ENCODE assay signal across 18 mouse cellular contexts in genomic region chr6:122883603-122884002, GRCm38 (mm10). TPM values are rescaled to one million over a fixed set of nuclear protein-coding genes. Genes with fewer than 3 reads are reported as not detected.
"Had no signal": no experiment of that assay in that cellular context is flagged by ENCODE, and none has a peak within 500 bp of the region (broad histone marks: within the 10 kb centered on the region; RNA-seq: fewer than 3 reads in every experiment).

No protein-coding gene starts in this region.

- H3K9ac ChIP-seq: lung, embryonic 15.5 days; midbrain, embryonic 13.5 days; midbrain, embryonic 15.5 days; neural tube, embryonic 12.5 days; stomach, embryonic 15.5 days had no signal

- H3K4me1 ChIP-seq: lung, embryonic 15.5 days; midbrain, embryonic 13.5 days; midbrain, embryonic 15.5 days; stomach, embryonic 15.5 days had no signal

- H3K4me2 ChIP-seq: lung, embryonic 15.5 days; midbrain, embryonic 11.5 days; midbrain, embryonic 13.5 days; midbrain, embryonic 15.5 days; neural tube, embryonic 12.5 days; stomach, embryonic 15.5 days had no signal

- H3K27ac ChIP-seq: lung, embryonic 15.5 days; macrophage; midbrain, embryonic 13.5 days; midbrain, embryonic 15.5 days; neural tube, embryonic 12.5 days; stomach, embryonic 15.5 days; stomach, postnatal 0 days had no signal

- H3K27me3 ChIP-seq: lung, embryonic 15.5 days; megakaryocyte, embryonic 14.5 days; midbrain, embryonic 13.5 days; midbrain, embryonic 15.5 days; neural tube, embryonic 12.5 days; stomach, embryonic 15.5 days had no signal

- DNase-seq: lung, adult 2 months; lung, postnatal 14 days; lung, postnatal 36 days; right cerebral cortex, postnatal 14 days; thymus, adult 2 months; thymus, postnatal 25 days; thymus, postnatal 4 days had no signal

- ATAC-seq: lung, postnatal 0 days; midbrain, embryonic 13.5 days; midbrain, embryonic 15.5 days had no signal

- H3K9me3 ChIP-seq: lung, embryonic 15.5 days; megakaryocyte, embryonic 14.5 days; midbrain, embryonic 13.5 days; midbrain, embryonic 15.5 days; neural tube, embryonic 12.5 days; stomach, embryonic 15.5 days had no signal

- H3K4me3 ChIP-seq: lung, embryonic 15.5 days; megakaryocyte, embryonic 14.5 days; midbrain, embryonic 13.5 days; midbrain, embryonic 15.5 days; neural tube, embryonic 12.5 days; stomach, embryonic 15.5 days had no signal

RNA-seq across cellular contexts. Expression of gene C3ar1, which starts 27.6 kb away (rescaled TPM):
- total RNA-seq: megakaryocyte progenitor cell, adult 5-6 weeks had no signal
